Mouse (Mus musculus) CH12.LX (cell line): ENCODE results near the gene Snx32. TPM values are rescaled to one million over a fixed set of nuclear protein-coding genes. Genes with fewer than 3 reads are reported as not detected.
A peak's percentile ranks its signal among the peaks of the same experiment; 100 is the strongest.

Experiments used
- DNase-seq: peaks from one replicate; pipeline ENCODE4 v3.0.0-alpha.2; 2013; ENCODE audit errors: extremely low read depth
- H3K27ac ChIP-seq: 2 replicates; pipeline ENCODE4 v1.5.1; 2012; ENCODE audit warnings: low read depth, mild to moderate bottlenecking, control low read depth, moderate library complexity; ENCODE audit not compliant: insufficient read depth
- H3K27me3 ChIP-seq: replicated peaks from 2 replicates; pipeline ENCODE3; 2012; ENCODE audit warnings: inconsistent platforms
- H3K36me3 ChIP-seq, 2 experiments: replicated peaks in 1 of 2; 2 replicates each; pipeline versions ENCODE3 to v1.6.1; 2012; ENCODE audit warnings: inconsistent platforms in 1 of 2, low read length in 1 of 2, mild to moderate bottlenecking in 1 of 2, mixed read lengths in 1 of 2, moderate library complexity in 1 of 2; ENCODE audit not compliant: control insufficient read depth in 1 of 2, insufficient read depth in 1 of 2
- H3K4me1 ChIP-seq, 2 experiments: 2 replicates each; pipeline ENCODE4 v1.6.1; 2012; ENCODE audit warnings: inconsistent platforms in 1 of 2, moderate library complexity in 1 of 2; ENCODE audit not compliant: insufficient read depth in 2 of 2, control insufficient read depth in 1 of 2
- H3K4me2 ChIP-seq: 2 replicates; pipeline ENCODE4 v1.6.1; 2012; ENCODE audit warnings: low read depth, mild to moderate bottlenecking, control low read depth; ENCODE audit not compliant: poor library complexity, insufficient read depth, severe bottlenecking
- H3K4me3 ChIP-seq, 3 experiments: fragments of 150-350 bp in 1 of 3; sonication (generic) in 1 of 3; replicated peaks in 1 of 3; 2 replicates each; pipeline versions ENCODE3 to v1.5.1; 2011 to 2012; ENCODE audit warnings: low read depth in 2 of 3, low read length in 2 of 3, mild to moderate bottlenecking in 2 of 3, moderate library complexity in 2 of 3, control low read depth in 1 of 3, improper control_type of control experiment in 1 of 3, inconsistent platforms in 1 of 3, mixed read lengths in 1 of 3; ENCODE audit not compliant: poor library complexity in 1 of 3
- H3K79me2 ChIP-seq: replicated peaks from 2 replicates; pipeline ENCODE4 v1.6.1; 2012; ENCODE audit warnings: mild to moderate bottlenecking, moderate library complexity; ENCODE audit not compliant: control insufficient read depth, poor library complexity, insufficient read depth, severe bottlenecking; ENCODE audit errors: extremely low read depth
- H3K9ac ChIP-seq: 2 replicates; pipeline ENCODE4 v1.6.1; 2012; ENCODE audit warnings: low read depth, mild to moderate bottlenecking, control low read depth, moderate library complexity; ENCODE audit not compliant: insufficient read depth
- H3K9me3 ChIP-seq: replicated peaks from 2 replicates; pipeline ENCODE3; 2012; ENCODE audit warnings: low read length, inconsistent platforms, mixed read lengths
- BHLHE40 ChIP-seq: IDR thresholded peaks from 2 replicates; pipeline ENCODE4 v1.6.1; 2011; ENCODE audit warnings: mild to moderate bottlenecking, low read depth, low read length, improper control_type of control experiment
- CHD1 ChIP-seq: IDR thresholded peaks from 2 replicates; pipeline ENCODE4 v1.6.1; 2012; ENCODE audit warnings: low read depth, low read length, improper control_type of control experiment, inconsistent platforms
- CHD2 ChIP-seq: IDR thresholded peaks from 2 replicates; pipeline ENCODE4 v1.6.1; 2011; ENCODE audit warnings: low read length, improper control_type of control experiment
- GABPA ChIP-seq: IDR thresholded peaks from 2 replicates; pipeline ENCODE4 v1.6.1; 2012; ENCODE audit warnings: low read depth, low read length, improper control_type of control experiment, inconsistent platforms; ENCODE audit not compliant: insufficient replicate concordance
- HCFC1 ChIP-seq: IDR thresholded peaks from 2 replicates; pipeline ENCODE4 v1.6.1; 2012; ENCODE audit warnings: low read depth, mild to moderate bottlenecking, inconsistent platforms, low read length, improper control_type of control experiment
- IRF4 ChIP-seq: IDR thresholded peaks from 2 replicates; pipeline ENCODE4 v1.6.1; 2014; ENCODE audit warnings: low read depth, mild to moderate bottlenecking, inconsistent platforms, low read length, improper control_type of control experiment
- JUN ChIP-seq: IDR thresholded peaks from 2 replicates; pipeline ENCODE4 v1.6.1; 2011; ENCODE audit warnings: low read depth, mild to moderate bottlenecking, low read length, improper control_type of control experiment, moderate library complexity; ENCODE audit not compliant: insufficient read depth
- KAT2A ChIP-seq: IDR thresholded peaks from 2 replicates; pipeline ENCODE4 v1.6.1; 2012; ENCODE audit warnings: low read length, improper control_type of control experiment, inconsistent platforms; ENCODE audit not compliant: insufficient replicate concordance
- MAFK ChIP-seq: IDR thresholded peaks from 2 replicates; pipeline ENCODE4 v1.6.1; 2011; ENCODE audit warnings: low read length, improper control_type of control experiment; ENCODE audit not compliant: insufficient replicate concordance
- MAX ChIP-seq: IDR thresholded peaks from 2 replicates; pipeline ENCODE4 v1.6.1; 2011; ENCODE audit warnings: low read length, improper control_type of control experiment
- MAZ ChIP-seq: IDR thresholded peaks from 2 replicates; pipeline ENCODE4 v1.6.1; 2012; ENCODE audit warnings: low read depth, mild to moderate bottlenecking, inconsistent platforms, low read length, improper control_type of control experiment, moderate library complexity
- MXI1 ChIP-seq: IDR thresholded peaks from 2 replicates; pipeline ENCODE4 v1.6.1; 2011; ENCODE audit warnings: mild to moderate bottlenecking, low read depth, low read length, improper control_type of control experiment
- MYC ChIP-seq: IDR thresholded peaks from 2 replicates; pipeline ENCODE4 v1.6.1; 2011; ENCODE audit warnings: low read depth, mild to moderate bottlenecking, improper control_type of control experiment, low read length
- PAX5 ChIP-seq: IDR thresholded peaks from 2 replicates; pipeline ENCODE4 v1.6.1; 2012; ENCODE audit warnings: low read length, inconsistent platforms, mixed read lengths
- POLR2A ChIP-seq: IDR thresholded peaks from 2 replicates; pipeline ENCODE4 v1.6.1; 2011; ENCODE audit warnings: low read depth, mild to moderate bottlenecking, improper control_type of control experiment, low read length
- RAD21 ChIP-seq: IDR thresholded peaks from 2 replicates; pipeline ENCODE4 v1.6.1; 2011; ENCODE audit warnings: low read depth, mild to moderate bottlenecking, low read length, improper control_type of control experiment, moderate library complexity
- SIN3A ChIP-seq: IDR thresholded peaks from 2 replicates; pipeline ENCODE4 v1.6.1; 2012; ENCODE audit warnings: low read length, improper control_type of control experiment, inconsistent platforms
- SMC3 ChIP-seq: IDR thresholded peaks from 2 replicates; pipeline ENCODE4 v1.6.1; 2011; ENCODE audit warnings: low read depth, low read length, improper control_type of control experiment
- TCF12 ChIP-seq: IDR thresholded peaks from 2 replicates; pipeline ENCODE4 v1.6.1; 2014; ENCODE audit warnings: low read depth, mild to moderate bottlenecking, inconsistent platforms, low read length, improper control_type of control experiment
- ZC3H11A ChIP-seq: IDR thresholded peaks from 2 replicates; pipeline ENCODE4 v1.6.1; 2012; ENCODE audit warnings: low read depth, mild to moderate bottlenecking, inconsistent platforms, low read length, improper control_type of control experiment
- ZMIZ1 ChIP-seq: IDR thresholded peaks from 2 replicates; pipeline ENCODE4 v1.6.1; 2012; ENCODE audit warnings: low read depth, mild to moderate bottlenecking, inconsistent platforms, low read length, improper control_type of control experiment
- ZNF384 ChIP-seq: IDR thresholded peaks from 2 replicates; pipeline ENCODE4 v1.6.1; 2012; ENCODE audit warnings: low read depth, low read length, improper control_type of control experiment, inconsistent platforms
- dilution Hi-C: fragments of 300-500 bp; cut with MboI; formaldehyde crosslinking; loops from 2 replicates; pipeline ENCODE4 v1.14.3; 2020; ENCODE audit warnings: low sequenced_read_pairs; ENCODE audit not compliant: extremely low pct_unique_long_range_greater_than_20kb, extremely low pct_ligation_motif_present
- in situ Hi-C: fragments of 300-500 bp; cut with MboI; formaldehyde crosslinking; loops from 3 replicates; pipeline ENCODE4 v1.14.3; 2019; ENCODE audit warnings: low sequenced_read_pairs, low pct_ligation_motif_present, low pct_unique_long_range_greater_than_20kb, mixed read lengths
- polyA plus RNA-seq: library from polyadenylated mRNA; unstranded; fragments of >175 nt; gene quantifications from 2 replicates; pipeline ENCODE4 v1.2.1, GENCODE M21; 2012; ENCODE audit warnings: low read depth; ENCODE audit not compliant: insufficient read length
- total RNA-seq, 2 experiments: library from RNA; depleted of rRNA; stranded (reverse); fragments of 300-350 nt in 1 of 2; fragments of >200 nt in 1 of 2; gene quantifications; 2 replicates each; pipeline ENCODE4 v1.2.3; 2012 to 2014

Snx32 gene
- total and polyA plus RNA-seq, 3 experiments, result 0.75 to 2.7 (median 2.4) TPM

DNA sequence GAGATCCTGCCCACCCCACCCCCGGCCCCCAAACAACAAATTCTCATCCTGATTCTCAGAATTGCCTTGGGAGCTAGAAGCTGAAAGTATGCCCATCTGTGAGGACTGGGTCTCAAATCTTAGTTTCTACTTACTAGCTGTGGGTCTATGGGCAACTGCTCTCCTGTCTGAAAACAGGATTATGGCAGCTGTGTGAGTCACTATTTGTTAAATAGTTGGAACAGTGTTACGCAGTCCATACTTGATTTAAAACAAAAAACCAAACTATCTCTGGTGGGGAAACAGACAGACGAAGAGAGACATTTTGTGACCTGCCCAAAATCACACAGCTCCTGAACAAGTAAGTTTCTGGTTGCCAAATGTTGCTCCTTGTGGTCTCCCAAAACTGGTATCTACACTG lies 60.7 kb downstream of the Snx32 start:
- Histone ChIP-seq H3K4me3 (no peak overlapping the region), H3K27me3 (peaks cover 29% of the 10 kb centered on the region), H3K4me1 (peaks cover 9 to 20% of the 10 kb centered on the region in 2 experiments), H3K27ac (no peak overlapping the region), H3K4me2 (no peak overlapping the region), H3K9ac (no peak overlapping the region), H3K79me2 (no peaks in the 10 kb centered on the region), H3K9me3 (no peaks in the 10 kb centered on the region), H3K36me3 (peaks cover 0 to 11% of the 10 kb centered on the region in 2 experiments)
- in situ Hi-C loops (no loop called here), dilution Hi-C loops (no loop called here)
- TF ChIP-seq MYC (no peak), HCFC1 (no peak), PAX5 (no peak), RAD21 (no peak)
- DNase-seq, result no peak

DNA sequence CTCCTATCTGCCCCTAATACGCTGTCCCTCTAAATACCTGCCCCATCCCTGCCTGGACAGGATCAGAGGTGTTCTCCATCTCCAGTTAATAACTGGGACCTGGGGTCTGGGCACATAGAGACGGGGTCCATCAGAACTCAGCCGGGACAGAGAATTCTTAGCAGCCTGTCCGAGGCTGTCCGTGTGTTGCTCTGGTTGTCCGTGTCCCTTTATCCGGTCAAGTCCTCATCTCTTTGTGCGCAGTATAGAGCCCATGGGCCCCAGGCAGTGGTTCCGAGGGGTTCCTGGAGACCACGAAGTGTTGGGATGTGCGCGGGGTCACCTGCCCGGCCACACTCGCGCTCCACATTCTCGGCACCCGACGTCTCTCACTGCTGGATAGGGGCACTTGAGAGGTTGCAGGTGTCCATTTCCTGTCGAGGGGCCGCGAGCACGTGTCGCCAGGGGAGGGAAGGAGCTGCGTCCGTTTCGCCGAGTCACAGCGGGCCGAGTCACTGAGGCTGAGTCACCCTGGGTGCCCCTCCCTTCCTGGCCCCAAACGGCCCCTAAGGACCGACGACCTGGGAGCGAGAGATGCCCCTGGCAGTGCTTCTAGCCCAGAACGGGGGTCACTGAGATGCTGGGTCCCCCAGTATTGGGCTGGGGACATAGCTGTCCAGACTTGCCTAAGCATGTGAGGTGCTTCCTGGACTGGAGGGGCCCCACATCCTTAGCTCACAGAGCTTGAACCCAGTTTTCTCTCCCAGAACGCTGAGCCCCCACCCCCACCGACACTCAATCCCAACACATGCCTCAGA lies 61.8 kb downstream of the Snx32 start:
- H3K4me3 ChIP-seq, result peak overlapping the region in 1 of 3 experiments; percentile 38
- H3K27me3 ChIP-seq, result peaks cover 39% of the 10 kb centered on the region
- dilution Hi-C loops, result no loop called here
- H3K27ac ChIP-seq, result no peak overlapping the region
- peak overlapping the region; percentile 83 for H3K4me2 ChIP-seq
- no peak overlapping the region for H3K9ac ChIP-seq
- H3K36me3 ChIP-seq, result peaks cover 0 to 1% of the 10 kb centered on the region in 2 experiments
- DNase-seq, result no peak
- no peaks in the 10 kb centered on the region for H3K9me3 ChIP-seq
- peaks cover 9 to 20% of the 10 kb centered on the region in 2 experiments for H3K4me1 ChIP-seq
- TF ChIP-seq ZC3H11A, result no peak
- TF ChIP-seq KAT2A, result no peak
- no peak for TF ChIP-seq POLR2A
- TF ChIP-seq MAX, result peak; percentile 71; the same call in 1 of the 2 replicates
- peak; percentile 63; the same call in 1 of the 2 replicates for TF ChIP-seq BHLHE40
- TF ChIP-seq MAFK, result 0 out of 2 replicates have a peak, but pooled peaks have one; percentile 5
- TF ChIP-seq, all 38 proteins: peak for 3
- no peaks in the 10 kb centered on the region for H3K79me2 ChIP-seq
- in situ Hi-C loops, result no loop called here

DNA sequence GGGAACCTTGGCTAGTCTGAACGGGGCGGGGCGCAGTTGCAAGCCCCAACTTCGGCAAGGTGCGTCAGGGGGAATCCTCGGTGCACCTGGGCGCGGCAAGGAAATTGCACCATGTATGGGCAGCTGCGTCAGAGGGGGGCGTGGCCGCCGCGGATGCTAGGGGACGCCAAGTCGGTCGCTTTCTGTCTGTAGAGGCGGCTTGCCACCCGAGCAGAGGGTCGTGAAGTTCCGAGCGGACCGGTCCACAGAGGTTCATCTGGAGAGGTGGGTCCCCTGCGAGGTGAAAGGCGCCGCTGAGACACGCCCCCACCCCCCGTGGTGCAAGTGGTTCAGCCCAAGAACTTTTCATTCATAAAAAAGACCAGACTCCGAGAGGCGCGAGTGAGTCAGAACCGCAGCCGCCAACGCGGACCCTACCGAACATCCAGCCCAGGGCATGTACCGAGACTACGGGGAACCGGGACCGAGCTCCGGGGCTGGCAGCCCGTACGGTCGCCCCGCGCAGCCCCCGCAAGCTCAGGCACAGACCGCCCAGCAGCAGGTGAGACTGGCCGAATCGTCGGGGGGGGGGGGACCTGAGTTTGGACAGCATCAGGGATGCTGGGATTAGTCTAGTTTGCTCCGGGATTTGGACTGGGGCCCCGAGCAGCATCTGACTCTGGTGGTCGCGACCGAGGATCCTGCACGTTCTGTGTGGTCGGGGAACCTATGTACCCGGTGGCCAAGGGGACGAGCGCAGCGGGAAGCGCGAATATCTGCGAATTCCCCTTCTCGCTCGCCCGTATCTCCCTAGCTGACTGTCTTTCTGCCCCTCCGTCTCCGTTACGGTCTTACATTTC lies 62.6 kb downstream of the Snx32 start, which contains the start of gene Fosl1:
Gene Fosl1, plus strand, starts transcription at position 33 of the 839 bp plus-strand sequence.
- no peaks in the 10 kb centered on the region for H3K9me3 ChIP-seq
- peaks cover 9 to 20% of the 10 kb centered on the region in 2 experiments for H3K4me1 ChIP-seq
- peak within 1 kb of the TSS; percentile 7 to 47 (median 38) for H3K4me3 ChIP-seq
- H3K27ac ChIP-seq, result no peak within 1 kb of the TSS
- H3K79me2 ChIP-seq, result no peaks in the 10 kb centered on the region
- no peak within 1 kb of the TSS for H3K9ac ChIP-seq
- in situ Hi-C loops, result no loop called here
- peak; percentile 42 for DNase-seq
- peaks cover 0 to 1% of the 10 kb centered on the region in 2 experiments for H3K36me3 ChIP-seq
- peak within 1 kb of the TSS; percentile 83 for H3K4me2 ChIP-seq
- dilution Hi-C loops, result no loop called here
- H3K27me3 ChIP-seq, result peaks cover 40% of the 10 kb centered on the region
- TF ChIP-seq IRF4, result no peak
- TF ChIP-seq SIN3A, result peak; percentile 64; the same call in 1 of the 2 replicates
- TF ChIP-seq MAFK, result no peak
- TF ChIP-seq JUN, result no peak
- peak; percentile 22; the same call in 1 of the 2 replicates for TF ChIP-seq HCFC1
- no peak for TF ChIP-seq ZMIZ1
- peak; percentile 19; the same call in 1 of the 2 replicates for TF ChIP-seq MXI1
- no peak for TF ChIP-seq ZNF384
- TF ChIP-seq SMC3, result no peak
- TF ChIP-seq GABPA, result no peak
- 0 out of 2 replicates have a peak, but pooled peaks have one; percentile 11 for TF ChIP-seq MAZ
- TF ChIP-seq TCF12, result no peak
- 0 out of 2 replicates have a peak, but pooled peaks have one; percentile 61 for TF ChIP-seq CHD1
- TF ChIP-seq CHD2, result 0 out of 2 replicates have a peak, but pooled peaks have one; percentile 16
